ENCODE assay signal across 8 mouse cellular contexts in genomic region chr12:105032147-105032831, GRCm38 (mm10). TPM values are rescaled to one million over a fixed set of nuclear protein-coding genes. Genes with fewer than 3 reads are reported as not detected.
DNase-seq lines count a peak whose midpoint lies in the region; ATAC-seq and TF ChIP-seq lines count a peak whose summit lies in the region.

Glrx5 (plus strand) TSS chr12:105032688.

- peak; percentile 55 for TF ChIP-seq POLR2A in kidney, adult 2 months (IDR thresholded peaks at IDR 0.05; ENCODE audit: low read depth, low read length)
- peak; percentile 74 for TF ChIP-seq POLR2A in spleen, adult 2 months (IDR thresholded peaks at IDR 0.05; ENCODE audit: low read depth, low read length)

- peak within 1 kb of the TSS; percentile 96 for H3K4me2 ChIP-seq in embryonic facial prominence, embryonic 13.5 days
- peak within 1 kb of the TSS; percentile 93 for H3K4me2 ChIP-seq in limb, embryonic 12.5 days
- peak within 1 kb of the TSS; percentile 80 for H3K4me2 ChIP-seq in midbrain, embryonic 15.5 days

- WGBS in embryonic facial prominence, embryonic 13.5 days = under 1% methylated on average over 71 of the region's 72 CpGs
- WGBS in kidney, adult 2 months = under 1% methylated on average over 72 of the region's 72 CpGs
- 1% methylated on average over 72 of the region's 72 CpGs for WGBS in limb, embryonic 12.5 days
- under 1% methylated on average over 71 of the region's 72 CpGs for WGBS in midbrain, embryonic 15.5 days
- WGBS in spleen, adult 2 months = under 1% methylated on average over 72 of the region's 72 CpGs

- H3K4me3 ChIP-seq in embryonic facial prominence, embryonic 13.5 days = peak within 1 kb of the TSS; percentile 96
- H3K4me3 ChIP-seq in kidney, adult 2 months (ENCODE audit: insufficient read depth, low read depth, low read length) = peak within 1 kb of the TSS; percentile 85
- peak within 1 kb of the TSS; percentile 84 for H3K4me3 ChIP-seq in limb, embryonic 12.5 days (replicated peaks)
- peak within 1 kb of the TSS; percentile 64 for H3K4me3 ChIP-seq in midbrain, embryonic 15.5 days
- peak within 1 kb of the TSS; percentile 85 for H3K4me3 ChIP-seq in spleen, adult 2 months (ENCODE audit: extremely low read depth, insufficient read depth, insufficient read length)

- peak within 1 kb of the TSS; percentile 80 for H3K27ac ChIP-seq in embryonic facial prominence, embryonic 13.5 days
- peak within 1 kb of the TSS; percentile 26 for H3K27ac ChIP-seq in kidney, adult 2 months (ENCODE audit: insufficient read depth, low read depth, low read length)
- H3K27ac ChIP-seq in limb, embryonic 12.5 days = peak within 1 kb of the TSS; percentile 82
- peak within 1 kb of the TSS; percentile 79 for H3K27ac ChIP-seq in midbrain, embryonic 15.5 days
- peak within 1 kb of the TSS; percentile 62 for H3K27ac ChIP-seq in spleen, adult 2 months (ENCODE audit: insufficient read depth, low read length)

- peaks cover 17% of the 10 kb centered on the region for H3K36me3 ChIP-seq in embryonic facial prominence, embryonic 13.5 days
- H3K36me3 ChIP-seq in kidney, adult 2 months (ENCODE audit: control insufficient read depth, insufficient read depth, low read length) = no peaks in the 10 kb centered on the region
- peaks cover 24% of the 10 kb centered on the region for H3K36me3 ChIP-seq in limb, embryonic 12.5 days
- peaks cover 11% of the 10 kb centered on the region; the same call in 1 of the 2 replicates for H3K36me3 ChIP-seq in midbrain, embryonic 15.5 days (replicated peaks)
- peaks cover 2% of the 10 kb centered on the region; the same call in 1 of the 2 replicates for H3K36me3 ChIP-seq in spleen, adult 2 months (ENCODE audit: control insufficient read depth, insufficient read depth, low read length)

- H3K4me1 ChIP-seq in embryonic facial prominence, embryonic 13.5 days = peaks cover 38% of the 10 kb centered on the region
- H3K4me1 ChIP-seq in kidney, adult 2 months (ENCODE audit: control insufficient read depth, insufficient read depth, low read length) = peaks cover 3% of the 10 kb centered on the region; the same call in 1 of the 2 replicates
- peaks cover 43% of the 10 kb centered on the region for H3K4me1 ChIP-seq in limb, embryonic 12.5 days (replicated peaks)
- peaks cover 37% of the 10 kb centered on the region for H3K4me1 ChIP-seq in midbrain, embryonic 15.5 days
- no peaks in the 10 kb centered on the region; the same call in 1 of the 2 replicates for H3K4me1 ChIP-seq in spleen, adult 2 months (ENCODE audit: control insufficient read depth, insufficient read depth, insufficient read length)

- H3K9me3 ChIP-seq in embryonic facial prominence, embryonic 13.5 days = no peaks in the 10 kb centered on the region
- no peaks in the 10 kb centered on the region for H3K9me3 ChIP-seq in limb, embryonic 12.5 days
- H3K9me3 ChIP-seq in midbrain, embryonic 15.5 days = no peaks in the 10 kb centered on the region

- DNase-seq in 3134 (ENCODE audit: extremely low read depth, insufficient read length, low spot score) = peak; percentile 99
- DNase-seq in adrenal gland, postnatal 36 days = peak; percentile 97 to 99
- DNase-seq in heart, adult 18-20 months = peak; percentile 99 to 100
- peak; percentile 100 for DNase-seq in kidney, adult 2 months
- peak; percentile 99 to 100 for DNase-seq in spleen, adult 2 months (ENCODE audit: low read depth in 1 of 2, low spot score in 2 of 2)

- ATAC-seq in embryonic facial prominence, embryonic 13.5 days (ENCODE audit: insufficient number of reproducible peaks, insufficient read depth, low FRiP score, low TSS enrichment, low read depth) = peak; percentile 99
- peak; percentile 99 for ATAC-seq in limb, embryonic 12.5 days (ENCODE audit: insufficient number of reproducible peaks, insufficient read depth, low FRiP score, low TSS enrichment, low read depth)
- ATAC-seq in midbrain, embryonic 15.5 days (replicated peaks) = peak; percentile 99

- TF ChIP-seq CTCF in kidney, adult 2 months (conservative IDR thresholded peaks at IDR 0.05; ENCODE audit: insufficient read depth, insufficient read length, low read depth, low read length) = no peak
- TF ChIP-seq CTCF in spleen, adult 2 months (IDR thresholded peaks at IDR 0.05; ENCODE audit: extremely low read depth, insufficient read depth, insufficient read length, insufficient replicate concordance) = no peak

- H3K27me3 ChIP-seq in embryonic facial prominence, embryonic 13.5 days = no peaks in the 10 kb centered on the region
- no peaks in the 10 kb centered on the region for H3K27me3 ChIP-seq in kidney, adult 2 months (replicated peaks; ENCODE audit: control insufficient read depth, insufficient read depth, low read length)
- no peaks in the 10 kb centered on the region for H3K27me3 ChIP-seq in limb, embryonic 12.5 days
- no peaks in the 10 kb centered on the region for H3K27me3 ChIP-seq in midbrain, embryonic 15.5 days (replicated peaks)
- no peaks in the 10 kb centered on the region for H3K27me3 ChIP-seq in spleen, adult 2 months (ENCODE audit: control insufficient read depth, insufficient read depth, low read length)

- H3K9ac ChIP-seq in embryonic facial prominence, embryonic 13.5 days = peak within 1 kb of the TSS; percentile 91
- H3K9ac ChIP-seq in limb, embryonic 12.5 days (replicated peaks) = peak within 1 kb of the TSS; percentile 81
- H3K9ac ChIP-seq in midbrain, embryonic 15.5 days = peak within 1 kb of the TSS; percentile 72

RNA-seq across cellular contexts. Expression of gene Glrx5, which starts in this region (rescaled TPM):
- total RNA-seq in adrenal gland, postnatal 36 days (2021) = 100 to 1,000 TPM; 159 to 254 TPM
- polyA plus RNA-seq in embryonic facial prominence, embryonic 13.5 days (2015; fragmentation: Nextera tagmentation; extraction: Ambion mirVana) = 149 and 158 TPM in 2 replicates
- 100 to 1,000 TPM in 1 of 2 experiments, 10 to 100 TPM in 1; 83.8 to 111 TPM for total RNA-seq in heart, adult 18-20 months (2021)
- polyA plus RNA-seq in kidney, adult 2 months (2012; rRNA removed) = 138 and 139 TPM in 2 replicates
- 171 and 180 TPM in 2 replicates for polyA plus RNA-seq in limb, embryonic 12.5 days (2016; fragmentation: Nextera tagmentation; extraction: Ambion mirVana)
- polyA plus RNA-seq in midbrain, embryonic 15.5 days (2015; fragmentation: Nextera tagmentation; extraction: Ambion mirVana) = 143 and 144 TPM in 2 replicates
- 102 and 109 TPM in 2 replicates for polyA plus RNA-seq in spleen, adult 2 months (2012; rRNA removed)

Comparison
In these comparisons a context has a peak if more than half of its experiments do, and no peak if none do; other contexts are left out.
1. Peak in every context shown above with its lines: DNase-seq, ATAC-seq, H3K4me3 ChIP-seq and H3K27ac ChIP-seq.
2. H3K27ac ChIP-seq: peak in every context shown above with its lines; median percentile 82 in limb, embryonic 12.5 days; 80 in embryonic facial prominence, embryonic 13.5 days; 79 in midbrain, embryonic 15.5 days; 62 in spleen, adult 2 months; 26 in kidney, adult 2 months.